Mouse (Mus musculus) kidney, adult 2 months (tissue): Measurements from ENCODE around the gene Espl1.

Source experiments
- CTCF ChIP-seq: fragments of 200-500 bp; conservative IDR thresholded peaks from 2 replicates; pipeline ENCODE4 v1.5.1; 2011; ENCODE audit warnings: low read depth, mild to moderate bottlenecking, control low read depth, low read length, moderate library complexity, mixed read lengths; ENCODE audit not compliant: insufficient read depth, insufficient read length
- POLR2A ChIP-seq: fragments of 200-500 bp; IDR thresholded peaks from one replicate; pipeline ENCODE4 v1.6.1; 2011; ENCODE audit warnings: low read depth, low read length, control low read depth

GRCm38 (mm10) chr15:102366238-102366637 lies 70.2 kb downstream of the Espl1 start:
- no peak for TF ChIP-seq CTCF
- TF ChIP-seq POLR2A, result no peak
